Mouse (Mus musculus) CH12.LX (cell line): ENCODE results near the gene Inpp5d. TPM values are rescaled to one million over a fixed set of nuclear protein-coding genes. Genes with fewer than 3 reads are reported as not detected.

Source experiments
- DNase-seq: peaks from one replicate; pipeline ENCODE4 v3.0.0-alpha.2; 2013; ENCODE audit errors: extremely low read depth
- H3K27ac ChIP-seq: 2 replicates; pipeline ENCODE4 v1.5.1; 2012; ENCODE audit warnings: low read depth, mild to moderate bottlenecking, control low read depth, moderate library complexity; ENCODE audit not compliant: insufficient read depth
- H3K27me3 ChIP-seq: replicated peaks from 2 replicates; pipeline ENCODE3; 2012; ENCODE audit warnings: inconsistent platforms
- H3K36me3 ChIP-seq, 2 experiments: replicated peaks in 1 of 2; 2 replicates each; pipeline versions ENCODE3 to v1.6.1; 2012; ENCODE audit warnings: inconsistent platforms in 1 of 2, low read length in 1 of 2, mild to moderate bottlenecking in 1 of 2, mixed read lengths in 1 of 2, moderate library complexity in 1 of 2; ENCODE audit not compliant: control insufficient read depth in 1 of 2, insufficient read depth in 1 of 2
- H3K4me1 ChIP-seq, 2 experiments: 2 replicates each; pipeline ENCODE4 v1.6.1; 2012; ENCODE audit warnings: inconsistent platforms in 1 of 2, moderate library complexity in 1 of 2; ENCODE audit not compliant: insufficient read depth in 2 of 2, control insufficient read depth in 1 of 2
- H3K4me2 ChIP-seq: 2 replicates; pipeline ENCODE4 v1.6.1; 2012; ENCODE audit warnings: low read depth, mild to moderate bottlenecking, control low read depth; ENCODE audit not compliant: poor library complexity, insufficient read depth, severe bottlenecking
- H3K4me3 ChIP-seq, 3 experiments: fragments of 150-350 bp in 1 of 3; sonication (generic) in 1 of 3; replicated peaks in 1 of 3; 2 replicates each; pipeline versions ENCODE3 to v1.5.1; 2011 to 2012; ENCODE audit warnings: low read depth in 2 of 3, low read length in 2 of 3, mild to moderate bottlenecking in 2 of 3, moderate library complexity in 2 of 3, control low read depth in 1 of 3, improper control_type of control experiment in 1 of 3, inconsistent platforms in 1 of 3, mixed read lengths in 1 of 3; ENCODE audit not compliant: poor library complexity in 1 of 3
- H3K79me2 ChIP-seq: replicated peaks from 2 replicates; pipeline ENCODE4 v1.6.1; 2012; ENCODE audit warnings: mild to moderate bottlenecking, moderate library complexity; ENCODE audit not compliant: control insufficient read depth, poor library complexity, insufficient read depth, severe bottlenecking; ENCODE audit errors: extremely low read depth
- H3K9ac ChIP-seq: 2 replicates; pipeline ENCODE4 v1.6.1; 2012; ENCODE audit warnings: low read depth, mild to moderate bottlenecking, control low read depth, moderate library complexity; ENCODE audit not compliant: insufficient read depth
- H3K9me3 ChIP-seq: replicated peaks from 2 replicates; pipeline ENCODE3; 2012; ENCODE audit warnings: low read length, inconsistent platforms, mixed read lengths
- E2F4 ChIP-seq: IDR thresholded peaks from 2 replicates; pipeline ENCODE4 v1.6.1; 2011; ENCODE audit warnings: low read depth, low read length, improper control_type of control experiment; ENCODE audit not compliant: insufficient replicate concordance
- EP300 ChIP-seq: IDR thresholded peaks from 2 replicates; pipeline ENCODE4 v1.6.1; 2011; ENCODE audit warnings: low read length, improper control_type of control experiment
- GABPA ChIP-seq: IDR thresholded peaks from 2 replicates; pipeline ENCODE4 v1.6.1; 2012; ENCODE audit warnings: low read depth, low read length, improper control_type of control experiment, inconsistent platforms; ENCODE audit not compliant: insufficient replicate concordance
- HCFC1 ChIP-seq: IDR thresholded peaks from 2 replicates; pipeline ENCODE4 v1.6.1; 2012; ENCODE audit warnings: low read depth, mild to moderate bottlenecking, inconsistent platforms, low read length, improper control_type of control experiment
- JUN ChIP-seq: IDR thresholded peaks from 2 replicates; pipeline ENCODE4 v1.6.1; 2011; ENCODE audit warnings: low read depth, mild to moderate bottlenecking, low read length, improper control_type of control experiment, moderate library complexity; ENCODE audit not compliant: insufficient read depth
- JUND ChIP-seq: conservative IDR thresholded peaks from 2 replicates; pipeline ENCODE4 v1.6.1; 2011; ENCODE audit warnings: low read depth, low read length, improper control_type of control experiment
- MAZ ChIP-seq: IDR thresholded peaks from 2 replicates; pipeline ENCODE4 v1.6.1; 2012; ENCODE audit warnings: low read depth, mild to moderate bottlenecking, inconsistent platforms, low read length, improper control_type of control experiment, moderate library complexity
- NELFE ChIP-seq: IDR thresholded peaks from 2 replicates; pipeline ENCODE4 v1.6.1; 2011; ENCODE audit warnings: low read depth, low read length, improper control_type of control experiment
- POLR2AphosphoS2 ChIP-seq: IDR thresholded peaks from 2 replicates; pipeline ENCODE4 v1.6.1; 2011; ENCODE audit warnings: low read depth, low read length, improper control_type of control experiment
- RAD21 ChIP-seq: IDR thresholded peaks from 2 replicates; pipeline ENCODE4 v1.6.1; 2011; ENCODE audit warnings: low read depth, mild to moderate bottlenecking, low read length, improper control_type of control experiment, moderate library complexity
- UBTF ChIP-seq: IDR thresholded peaks from 2 replicates; pipeline ENCODE4 v1.6.1; 2012; ENCODE audit warnings: low read depth, mild to moderate bottlenecking, inconsistent platforms, low read length, improper control_type of control experiment, moderate library complexity
- USF2 ChIP-seq: conservative IDR thresholded peaks from 2 replicates; pipeline ENCODE4 v1.6.1; 2011; ENCODE audit warnings: low read depth, low read length, improper control_type of control experiment
- dilution Hi-C: fragments of 300-500 bp; cut with MboI; formaldehyde crosslinking; loops from 2 replicates; pipeline ENCODE4 v1.14.3; 2020; ENCODE audit warnings: low sequenced_read_pairs; ENCODE audit not compliant: extremely low pct_unique_long_range_greater_than_20kb, extremely low pct_ligation_motif_present
- in situ Hi-C: fragments of 300-500 bp; cut with MboI; formaldehyde crosslinking; loops from 3 replicates; pipeline ENCODE4 v1.14.3; 2019; ENCODE audit warnings: low sequenced_read_pairs, low pct_ligation_motif_present, low pct_unique_long_range_greater_than_20kb, mixed read lengths
- polyA plus RNA-seq: library from polyadenylated mRNA; unstranded; fragments of >175 nt; gene quantifications from 2 replicates; pipeline ENCODE4 v1.2.1, GENCODE M21; 2012; ENCODE audit warnings: low read depth; ENCODE audit not compliant: insufficient read length
- total RNA-seq, 2 experiments: library from RNA; depleted of rRNA; stranded (reverse); fragments of 300-350 nt in 1 of 2; fragments of >200 nt in 1 of 2; gene quantifications; 2 replicates each; pipeline ENCODE4 v1.2.3; 2012 to 2014

Inpp5d gene
- total and polyA plus RNA-seq, 3 experiments: 97.1 to 109 (median 106) TPM

- peak overlapping the region; percentile 84 for H3K4me2 ChIP-seq
- TF ChIP-seq HCFC1: no peak
- TF ChIP-seq RAD21: no peak
- no peak for TF ChIP-seq POLR2AphosphoS2
- no peak for TF ChIP-seq E2F4
- TF ChIP-seq NELFE: no peak
- TF ChIP-seq MAZ: no peak
- no peak for TF ChIP-seq JUN
- TF ChIP-seq JUND: no peak
- no peak for TF ChIP-seq UBTF
- no peak for TF ChIP-seq USF2
- no peak for TF ChIP-seq EP300
- no peak overlapping the region; the same call in 1 of the 2 replicates for H3K9ac ChIP-seq
- dilution Hi-C loops (no loop called here), in situ Hi-C loops (no loop called here)
- H3K27ac ChIP-seq: peak overlapping the region; percentile 98
- H3K36me3 ChIP-seq: peaks cover 7 to 50% of the 10 kb centered on the region in 2 experiments
- H3K79me2 ChIP-seq: peaks cover 74% of the 10 kb centered on the region
- no peaks in the 10 kb centered on the region for H3K27me3 ChIP-seq
- H3K9me3 ChIP-seq: no peaks in the 10 kb centered on the region
- peak overlapping the region in 2 of 3 experiments; percentile 94 to 98 for H3K4me3 ChIP-seq
- no peak for DNase-seq
- H3K4me1 ChIP-seq: peaks cover 29 to 72% of the 10 kb centered on the region in 2 experiments
Measured at GRCm38 (mm10) chr1:87623977-87624666, 4.0 kb downstream of the Inpp5d start.

DNA sequence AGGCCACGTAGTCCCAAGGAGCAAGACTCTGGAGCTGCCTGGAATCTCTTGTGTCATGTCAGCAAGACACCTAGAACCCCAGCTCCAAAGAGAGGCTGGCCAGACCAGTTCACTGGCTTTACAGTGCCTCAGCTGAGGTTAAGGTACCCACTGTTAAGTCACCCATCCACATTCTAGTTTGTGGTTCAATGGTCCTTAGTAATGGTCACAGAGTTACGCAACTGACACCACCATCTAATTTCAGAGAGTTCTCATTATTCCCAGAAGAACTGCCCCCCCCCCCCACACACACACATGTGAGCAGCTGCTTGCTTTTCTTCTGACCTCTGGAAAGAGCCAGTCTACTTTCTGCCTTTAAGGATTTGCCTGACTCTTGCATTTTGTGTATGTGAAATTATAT is 4.7 kb downstream of the Inpp5d start:
- peaks cover 81% of the 10 kb centered on the region for H3K79me2 ChIP-seq
- peak overlapping the region; percentile 98 for H3K27ac ChIP-seq
- TF ChIP-seq GABPA (no peak), UBTF (peak; percentile 9; the same call in 1 of the 2 replicates)
- DNase-seq: no peak
- no peaks in the 10 kb centered on the region for H3K9me3 ChIP-seq
- no peak overlapping the region; the same call in 1 of the 2 replicates for H3K9ac ChIP-seq
- H3K27me3 ChIP-seq: no peaks in the 10 kb centered on the region
- in situ Hi-C loops: no loop called here
- peak overlapping the region in 2 of 3 experiments; percentile 1 to 21 for H3K4me3 ChIP-seq
- dilution Hi-C loops: no loop called here
- H3K36me3 ChIP-seq: peaks cover 11 to 57% of the 10 kb centered on the region in 2 experiments
- H3K4me1 ChIP-seq: peaks cover 25 to 72% of the 10 kb centered on the region in 2 experiments
- peak overlapping the region; percentile 84 for H3K4me2 ChIP-seq
